Mouse (Mus musculus): ENCODE measurements at regions not wholly inside any gene's neighbourhood (a gene's known extent, or its start where the extent isn't known, plus 50 kb on each side); places are given as distances from the start of the nearest gene placed in this dataset.

DNA sequence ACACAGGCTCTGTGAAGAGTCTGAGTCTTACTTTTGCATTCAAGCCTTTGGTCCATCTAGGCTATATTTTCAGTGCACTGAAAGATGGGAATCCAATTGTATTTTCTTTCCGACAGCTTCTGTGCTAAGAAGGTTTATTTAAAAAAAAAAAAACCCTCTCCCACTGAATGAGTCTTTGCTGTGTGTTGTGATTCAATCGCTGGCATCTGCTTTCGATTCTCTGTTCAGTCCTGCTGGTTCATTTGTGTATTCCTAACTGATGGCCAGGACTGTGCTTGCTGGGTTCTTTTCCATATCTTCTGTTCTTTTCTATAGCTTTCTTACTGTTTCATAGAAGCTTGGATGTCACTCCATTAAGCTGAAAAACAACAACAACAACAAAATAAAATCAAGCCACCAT, 132.9 kb downstream of the Tex36 start:
- DNase-seq (ENCODE audit: low read depth): no peak

DNA sequence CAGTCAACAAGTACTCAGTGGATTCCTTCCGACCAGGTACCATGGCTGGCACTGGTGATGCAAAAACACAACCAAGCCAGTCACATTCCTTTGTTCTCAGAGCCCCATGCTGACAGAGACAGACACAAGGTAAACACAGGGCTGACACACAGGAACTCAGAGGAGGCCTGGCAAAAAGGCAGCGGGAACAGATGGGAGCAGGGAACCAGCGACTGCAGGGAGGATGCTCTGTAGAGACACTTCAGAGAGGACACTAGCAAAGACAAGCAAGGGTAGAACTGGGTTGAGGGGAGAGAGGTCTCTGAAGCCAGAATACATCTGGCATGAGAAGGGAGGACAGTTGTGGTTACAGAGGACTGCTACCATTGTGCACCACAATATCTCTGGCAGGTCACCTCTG, 133.6 kb downstream of the Tex36 start:
- no peak for DNase-seq (ENCODE audit: low read depth)

- DNase-seq (ENCODE audit: low read depth): no peak
Observed at GRCm38 (mm10) chr7:133467579-133467978, 134.4 kb downstream of the Tex36 start.

DNA sequence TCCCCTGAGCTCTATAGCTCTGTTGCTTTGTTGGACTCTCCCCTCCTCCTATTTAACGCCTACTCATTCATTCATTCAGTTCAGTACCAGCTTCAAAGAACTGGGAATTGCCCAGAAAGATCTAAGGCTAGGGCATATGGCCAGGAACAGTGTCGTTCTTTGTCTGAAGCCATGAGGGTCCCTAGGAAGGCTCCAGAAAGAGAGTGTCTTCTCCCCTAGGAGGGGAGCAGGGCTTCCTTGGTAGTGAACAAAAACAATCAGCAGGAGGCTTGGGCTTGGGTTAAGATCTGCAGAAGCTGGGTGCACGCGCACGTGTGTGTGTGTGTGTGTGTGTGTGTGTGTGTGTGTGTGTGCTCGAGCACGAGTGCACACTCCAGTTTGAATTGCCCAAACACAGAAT, 142.7 kb downstream of the Tex36 start:
- no peak for DNase-seq (ENCODE audit: low read depth)

- DNase-seq (ENCODE audit: low read depth): no peak
Observed at GRCm38 (mm10) chr7:133457436-133458324, 144.3 kb downstream of the Tex36 start.

DNA sequence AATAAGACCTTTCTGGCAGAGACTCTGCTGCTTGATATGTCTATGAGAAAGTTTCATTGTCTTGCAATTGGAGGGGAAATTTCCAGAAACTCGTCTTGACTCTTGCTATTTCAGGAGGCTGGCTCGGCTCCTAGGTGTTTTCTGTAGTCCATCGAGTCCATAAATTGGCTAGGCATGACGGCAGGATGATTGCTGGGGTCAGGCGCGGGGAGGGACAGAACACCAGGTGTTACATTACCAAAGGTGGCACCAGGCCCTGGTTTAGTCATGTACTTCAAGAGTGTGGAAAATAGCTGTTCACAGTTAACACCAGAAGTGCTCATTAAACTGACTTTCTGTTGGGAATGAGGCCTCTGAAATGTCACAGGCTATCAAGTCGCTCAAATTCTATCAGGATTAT, 151.7 kb downstream of the Tex36 start:
- no peak for DNase-seq (ENCODE audit: low read depth)

GRCm38 (mm10) chr7:133447079-133447478, 154.9 kb downstream of the Tex36 start:
- no peak for DNase-seq (ENCODE audit: low read depth)

GRCm38 (mm10) chr7:133441661-133442060, 160.3 kb downstream of the Tex36 start:
- DNase-seq (ENCODE audit: low read depth): no peak

- DNase-seq (ENCODE audit: low read depth): no peak
Observed at GRCm38 (mm10) chr7:133441169-133441568, 160.8 kb downstream of the Tex36 start.

- no peak for DNase-seq (ENCODE audit: low read depth)
Observed at GRCm38 (mm10) chr7:133440711-133441110, 161.2 kb downstream of the Tex36 start.

DNA sequence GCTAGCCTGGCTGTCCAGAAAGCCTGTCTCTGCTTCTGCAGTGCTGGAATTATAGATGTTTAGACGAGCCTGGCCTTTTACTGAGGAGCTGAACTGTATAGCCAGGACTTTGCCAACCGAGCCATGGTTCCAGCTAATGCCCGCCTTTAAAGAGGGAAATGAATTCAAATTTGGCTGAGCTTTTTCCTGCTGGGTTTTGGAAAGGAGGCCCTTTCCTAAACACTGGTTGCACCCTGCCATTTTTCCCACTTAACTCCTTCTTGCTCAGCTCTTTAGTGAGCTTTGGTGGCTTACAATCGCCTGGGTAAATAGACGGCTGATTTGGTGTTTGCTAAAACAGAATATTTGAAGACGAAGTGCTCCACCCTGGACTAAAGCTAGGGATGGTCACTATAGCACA, 161.9 kb downstream of the Tex36 start:
- DNase-seq (ENCODE audit: low read depth): no peak

GRCm38 (mm10) chr7:133438631-133439030, 163.3 kb downstream of the Tex36 start:
- no peak for DNase-seq (ENCODE audit: low read depth)

DNA sequence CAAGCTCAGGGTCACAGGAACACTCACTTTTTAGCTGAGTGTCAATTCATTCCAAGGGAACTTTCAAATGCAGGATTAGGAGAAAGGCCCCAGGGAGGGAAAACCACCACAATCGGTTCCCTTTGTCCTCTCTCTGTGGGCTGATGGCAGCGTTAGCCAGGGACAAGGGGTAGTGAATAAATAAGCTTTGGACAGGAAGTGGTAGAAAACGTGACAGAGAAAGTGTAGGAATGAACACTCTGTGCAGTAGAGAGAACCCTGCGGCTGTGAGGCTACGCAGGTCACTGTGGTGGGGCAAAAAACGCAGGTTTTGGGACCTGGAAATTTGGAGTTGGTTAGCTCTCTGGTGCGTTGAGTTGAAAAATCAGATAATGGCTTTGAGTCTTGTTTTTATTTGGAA, 164.1 kb downstream of the Tex36 start:
- no peak for DNase-seq (ENCODE audit: low read depth)

GRCm38 (mm10) chr7:133435596-133436357, 166.2 kb downstream of the Tex36 start:
- DNase-seq (ENCODE audit: low read depth): no peak

- no peak for DNase-seq (ENCODE audit: low read depth)
Observed at GRCm38 (mm10) chr7:133434027-133434820, 167.7 kb downstream of the Tex36 start.

DNA sequence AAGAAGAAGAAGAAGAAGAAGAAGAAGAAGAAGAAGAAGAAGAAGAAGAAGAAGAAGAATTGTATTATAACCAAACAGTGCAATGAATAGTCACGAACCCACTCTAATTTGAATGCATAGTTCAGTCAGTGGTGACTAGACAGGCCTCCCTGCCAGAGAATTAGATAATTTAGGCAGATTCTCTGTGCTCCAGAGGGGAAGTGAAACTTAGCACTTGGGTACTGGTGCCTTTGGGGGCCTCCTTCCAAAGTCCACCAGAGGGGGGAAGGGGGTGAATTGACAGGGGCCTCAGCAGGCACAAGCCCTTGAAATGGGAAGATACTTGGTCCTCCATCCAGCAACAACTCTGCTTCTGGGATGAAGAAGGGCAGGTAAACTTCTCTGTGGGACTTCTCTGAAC, 169.6 kb downstream of the Tex36 start:
- peak; percentile 8 for DNase-seq (ENCODE audit: low read depth)

GRCm38 (mm10) chr7:133402072-133402471, 199.9 kb downstream of the Tex36 start:
- DNase-seq (ENCODE audit: low read depth): no peak

GRCm38 (mm10) chr7:133400691-133401090, 201.3 kb downstream of the Tex36 start:
- DNase-seq (ENCODE audit: low read depth): no peak

DNA sequence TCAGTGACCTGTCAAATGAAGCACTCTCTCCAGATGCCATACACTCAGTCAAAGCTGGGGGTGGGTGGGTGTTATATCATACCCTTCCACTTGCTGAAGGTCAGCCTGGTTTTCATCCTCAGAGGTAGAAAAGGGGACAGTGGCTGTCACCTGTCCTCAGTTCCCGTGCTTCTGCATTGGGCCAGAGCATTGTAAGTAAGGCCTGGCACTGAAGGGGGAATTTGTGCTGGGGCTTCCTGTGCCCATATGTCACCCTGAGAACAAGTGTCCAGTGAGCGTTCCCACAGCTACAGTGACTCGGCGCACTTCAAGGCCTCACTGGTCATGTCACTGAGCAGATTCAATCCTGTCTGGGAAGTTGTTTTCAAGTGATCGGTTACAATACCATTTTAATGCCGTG, 213.2 kb downstream of the Tex36 start:
- DNase-seq (ENCODE audit: low read depth): no peak

GRCm38 (mm10) chr7:133382032-133382712, 219.8 kb downstream of the Tex36 start:
- DNase-seq (ENCODE audit: low read depth): no peak

- no peak for DNase-seq (ENCODE audit: low read depth)
Observed at GRCm38 (mm10) chr7:133379373-133379772, 222.6 kb downstream of the Tex36 start.

DNA sequence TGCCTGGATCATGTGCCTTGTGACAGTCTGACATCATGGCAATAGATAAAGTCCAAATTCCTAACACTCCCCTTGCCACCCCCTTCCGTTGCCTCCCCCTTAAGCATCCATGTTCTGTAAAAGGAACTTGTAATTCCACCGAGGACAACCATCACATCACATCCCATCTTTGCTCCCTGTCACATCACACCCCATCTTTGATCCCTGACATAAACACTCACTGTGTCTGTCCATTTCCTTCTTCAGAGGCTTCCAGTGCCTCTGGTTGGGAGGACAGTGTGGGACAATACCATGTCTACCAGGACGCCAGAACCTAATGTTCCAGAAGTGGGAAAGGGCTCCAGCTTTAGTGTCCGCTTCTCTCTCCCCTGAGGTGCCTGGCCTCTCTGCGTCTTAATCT, 223.6 kb downstream of the Tex36 start:
- no peak for DNase-seq (ENCODE audit: low read depth)
